Mouse (Mus musculus): ENCODE data around the gene Oas1a.
"Not testable (repeated sequence)": the region's sequence is repeated elsewhere in the genome, so short reads cannot be mapped to it uniquely, and the experiment has no call there.

GRCm38 (mm10) chr5:120878803-120879202, 28.5 kb downstream of the Oas1a start:
- TF ChIP-seq GATA1, TAL1 (IDR thresholded peaks at IDR 0.05; ENCODE audit: low read length): not testable (repeated sequence)

Data from erythroblast, embryonic 14.5 days (primary cell).